Mouse (Mus musculus) midbrain, embryonic 11.5 days (tissue): ENCODE measurements around the gene Hsp90aa1. TPM values are rescaled to one million over a fixed set of nuclear protein-coding genes. Genes with fewer than 3 reads are reported as not detected.
"Not testable (repeated sequence)": the region's sequence is repeated elsewhere in the genome, so short reads cannot be mapped to it uniquely, and the experiment has no call there.

Experiments used
- ATAC-seq: fragments of 200-750 bp; cut with Nextera tagmentation; 2 replicates; pipeline ENCODE4 v1.8.0; 2017; ENCODE audit warnings: moderate TSS enrichment, moderate library complexity; ENCODE audit not compliant: low FRiP score
- DNase-seq: peaks from one replicate; pipeline ENCODE4 v3.0.0; 2015; ENCODE audit warnings: low spot score; ENCODE audit errors: missing footprints
- H3K27ac ChIP-seq: fragments of 300-500 bp; sonication (generic); 2 replicates; pipeline ENCODE4 v1.5.1; 2014; ENCODE audit warnings: low read depth, low read length
- H3K27me3 ChIP-seq: fragments of 300-500 bp; sonication (generic); 2 replicates; pipeline ENCODE4 v1.6.1; 2014; ENCODE audit warnings: mild to moderate bottlenecking, low read length, moderate library complexity, mixed read lengths; ENCODE audit not compliant: control insufficient read depth, insufficient read depth
- H3K36me3 ChIP-seq: fragments of 300-500 bp; sonication (generic); 2 replicates; pipeline ENCODE4 v1.6.1; 2014; ENCODE audit warnings: mild to moderate bottlenecking, low read length, moderate library complexity, mixed read lengths; ENCODE audit not compliant: control insufficient read depth, insufficient read depth
- H3K4me1 ChIP-seq: fragments of 300-500 bp; sonication (generic); 2 replicates; pipeline ENCODE4 v1.6.1; 2014; ENCODE audit warnings: low read length; ENCODE audit not compliant: control insufficient read depth, insufficient read depth
- H3K4me2 ChIP-seq: fragments of 300-500 bp; sonication (generic); 2 replicates; pipeline ENCODE4 v1.6.1; 2014; ENCODE audit warnings: mild to moderate bottlenecking, moderate library complexity
- H3K4me3 ChIP-seq: fragments of 300-500 bp; sonication (generic); 2 replicates; pipeline ENCODE4 v1.5.1; 2014; ENCODE audit warnings: low read depth, low read length
- H3K9ac ChIP-seq: fragments of 300-500 bp; sonication (generic); 2 replicates; pipeline ENCODE4 v1.6.1; 2014; ENCODE audit warnings: low read length
- H3K9me3 ChIP-seq: fragments of 300-500 bp; sonication (generic); 2 replicates; pipeline ENCODE4 v1.6.1; 2016; ENCODE audit warnings: low read length; ENCODE audit not compliant: control insufficient read depth
- WGBS: fragments of 180-500 bp; shearing (Covaris S2); extraction: QIAGEN DNeasy Blood & Tissue Kit; methylation state at CpG from one replicate; pipeline ENCODE4 v1.1.7; 2014; 5-methylcytosine and 5-hydroxymethylcytosine counted together
- polyA plus RNA-seq: library from polyadenylated mRNA; unstranded; fragments of >200 nt; fragmentation: Nextera tagmentation; extraction: Ambion mirVana; gene quantifications from 2 replicates; pipeline ENCODE4 v1.2.1, GENCODE M21; 2014

The Hsp90aa1 gene
- polyA plus RNA-seq, 1 experiment from 2014 or later, result 1,584 TPM

DNA sequence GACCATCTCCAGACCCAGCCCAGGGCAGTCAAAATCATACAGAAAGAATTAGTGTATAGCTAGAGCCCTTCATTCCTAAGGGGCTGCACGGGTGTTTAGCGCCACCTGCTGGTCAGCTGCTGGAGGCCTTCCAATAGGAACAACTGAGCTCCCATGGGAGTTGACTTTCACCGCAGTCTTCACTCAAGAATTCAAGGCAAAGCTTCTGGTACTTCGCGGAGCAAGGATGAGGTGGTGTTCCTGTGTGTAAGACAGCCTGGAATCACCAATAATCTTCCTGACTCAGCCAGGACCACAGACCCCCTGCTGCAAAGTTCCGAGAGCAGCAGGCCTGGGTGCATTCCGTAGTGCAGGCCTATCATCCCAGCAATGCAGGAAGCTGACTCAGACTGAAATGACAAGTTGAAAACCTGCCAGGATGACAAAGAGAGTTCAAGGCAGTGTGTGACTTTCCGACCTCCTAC, 512 bp upstream of the Hsp90aa1 start:
- H3K9ac ChIP-seq, result no peak overlapping the region
- DNase-seq, result peak; percentile 99
- WGBS, result 33% methylated on average over 8 of the region's 8 CpGs
- H3K36me3 ChIP-seq, result no peaks in the 10 kb centered on the region
- no peaks in the 10 kb centered on the region for H3K9me3 ChIP-seq
- H3K27ac ChIP-seq, result no peak overlapping the region
- H3K4me3 ChIP-seq, result no peak overlapping the region
- ATAC-seq, result peak; percentile 68
- no peaks in the 10 kb centered on the region for H3K4me1 ChIP-seq
- H3K4me2 ChIP-seq, result no peak overlapping the region
- no peaks in the 10 kb centered on the region for H3K27me3 ChIP-seq

- not testable (repeated sequence) for H3K36me3 ChIP-seq, H3K9me3 ChIP-seq, H3K4me2 ChIP-seq, ATAC-seq, H3K9ac ChIP-seq, H3K4me1 ChIP-seq, H3K27ac ChIP-seq, H3K27me3 ChIP-seq, H3K4me3 ChIP-seq
- WGBS, result 38% methylated on average over 3 of the region's 3 CpGs
- DNase-seq, result peak; percentile 65
Observed at GRCm38 (mm10) chr12:110701363-110701762, 1.2 kb downstream of the Hsp90aa1 start.

DNA sequence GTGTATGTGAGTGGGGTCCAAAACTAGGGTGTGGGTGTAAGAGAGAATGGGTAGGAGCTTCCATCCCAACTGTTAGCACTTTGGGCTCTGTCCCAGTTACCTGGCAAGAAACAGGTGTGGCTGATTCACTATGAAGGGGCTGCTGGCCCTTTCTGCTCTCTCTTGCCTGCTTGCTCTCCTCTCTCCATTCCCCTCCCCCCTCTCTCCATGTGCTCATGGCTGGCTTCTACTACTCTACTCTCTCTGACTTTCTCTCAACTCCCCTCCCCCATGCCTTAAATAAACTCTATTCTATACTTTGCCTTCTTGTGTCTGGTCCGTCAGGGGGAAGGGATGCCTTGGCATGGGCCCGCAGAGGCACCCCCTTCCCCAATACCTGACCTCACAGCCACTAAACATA, 1.8 kb downstream of the Hsp90aa1 start:
- H3K4me1 ChIP-seq, result peaks cover 2% of the 10 kb centered on the region; the same call in 1 of the 2 replicates
- H3K4me2 ChIP-seq, result no peak overlapping the region
- no peaks in the 10 kb centered on the region for H3K9me3 ChIP-seq
- H3K27me3 ChIP-seq, result no peaks in the 10 kb centered on the region
- no peak for ATAC-seq
- WGBS, result 55% methylated on average over 2 of the region's 2 CpGs
- no peak overlapping the region for H3K9ac ChIP-seq
- DNase-seq, result no peak
- H3K4me3 ChIP-seq, result no peak overlapping the region
- H3K36me3 ChIP-seq, result no peaks in the 10 kb centered on the region
- no peak overlapping the region for H3K27ac ChIP-seq

- H3K9me3 ChIP-seq, result no peaks in the 10 kb centered on the region
- H3K4me1 ChIP-seq, result peaks cover 7% of the 10 kb centered on the region
- H3K4me2 ChIP-seq, result no peak overlapping the region
- no peak for ATAC-seq
- 58% methylated on average over 2 of the region's 2 CpGs for WGBS
- no peaks in the 10 kb centered on the region for H3K27me3 ChIP-seq
- DNase-seq, result peak; percentile 23
- H3K9ac ChIP-seq, result peak overlapping the region; percentile 32
- no peak overlapping the region for H3K4me3 ChIP-seq
- 0 out of 2 replicates have a peak, but pooled peaks cover 4% of the 10 kb centered on the region for H3K36me3 ChIP-seq
- H3K27ac ChIP-seq, result no peak overlapping the region
Observed at GRCm38 (mm10) chr12:110699171-110699547, 3.4 kb downstream of the Hsp90aa1 start.

DNA sequence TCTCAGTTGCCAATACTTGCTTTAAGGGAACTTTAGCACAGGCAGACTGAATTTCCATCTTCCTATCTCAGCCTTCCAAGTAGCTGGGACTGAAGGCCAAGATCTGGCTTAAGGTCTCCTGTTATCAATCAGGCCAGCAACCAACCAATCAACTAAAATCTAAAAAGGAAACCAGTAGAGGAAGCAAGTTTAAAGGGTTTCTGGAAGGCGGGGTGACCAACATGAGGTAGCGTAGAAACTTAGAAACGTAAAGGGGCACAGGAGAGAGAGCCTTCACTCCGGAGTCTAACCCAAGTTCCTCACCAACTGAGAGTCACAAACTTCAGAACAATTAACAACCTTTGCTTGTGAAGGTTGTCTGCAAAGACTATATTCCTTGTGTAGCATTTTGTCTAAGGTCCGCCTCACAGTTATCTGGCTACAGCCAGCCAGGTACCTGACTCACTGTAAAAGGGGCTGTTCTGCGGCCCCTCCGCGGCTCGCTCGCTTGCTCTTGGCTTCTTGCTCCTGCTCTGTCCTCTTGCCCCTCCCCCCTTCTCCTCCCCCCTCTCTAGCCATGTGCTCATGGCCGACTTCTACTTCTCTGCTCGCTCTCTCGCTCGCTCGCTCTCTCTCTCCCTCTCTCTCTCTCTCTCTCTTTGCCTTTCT, 3.9 kb downstream of the Hsp90aa1 start:
- Histone ChIP-seq H3K4me3 (no peak overlapping the region), H3K36me3 (0 out of 2 replicates have a peak, but pooled peaks cover 4% of the 10 kb centered on the region), H3K9ac (peak overlapping the region; percentile 32), H3K27me3 (no peaks in the 10 kb centered on the region), H3K27ac (no peak overlapping the region), H3K4me1 (peaks cover 9% of the 10 kb centered on the region), H3K9me3 (no peaks in the 10 kb centered on the region), H3K4me2 (no peak overlapping the region)
- DNase-seq (peak; percentile 82), ATAC-seq (no peak)
- 47% methylated on average over 15 of the region's 15 CpGs for WGBS

DNA sequence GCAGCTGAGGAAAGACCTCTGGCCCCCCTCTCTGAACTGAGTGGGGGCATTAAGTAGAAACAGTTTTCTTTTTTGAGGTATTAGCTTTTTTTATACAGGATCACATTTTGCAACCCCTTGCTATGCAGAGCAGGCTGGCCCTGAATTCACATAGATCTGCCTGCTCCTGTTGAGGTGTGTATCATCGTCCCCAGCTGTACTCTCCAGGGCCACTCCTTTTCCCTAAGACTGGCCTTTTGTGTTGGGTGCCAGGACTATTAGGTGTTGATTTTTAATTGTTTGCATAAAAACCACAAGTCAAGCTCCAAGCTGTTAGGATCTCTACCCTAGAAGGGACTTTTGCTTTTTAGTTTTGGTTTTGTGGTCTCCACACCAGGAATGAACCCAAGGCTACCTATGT, 4.4 kb downstream of the Hsp90aa1 start:
- Histone ChIP-seq H3K4me1 (peaks cover 9% of the 10 kb centered on the region), H3K27ac (no peak overlapping the region)
- peak; percentile 14 for DNase-seq

GRCm38 (mm10) chr12:110697457-110697856, 5.1 kb downstream of the Hsp90aa1 start:
- no peak overlapping the region for H3K4me3 ChIP-seq
- peaks cover 7% of the 10 kb centered on the region; the same call in 1 of the 2 replicates for H3K36me3 ChIP-seq
- no peak overlapping the region for H3K9ac ChIP-seq
- DNase-seq (peak; percentile 44), ATAC-seq (no peak)
- no peak overlapping the region for H3K27ac ChIP-seq
- no peaks in the 10 kb centered on the region for H3K27me3 ChIP-seq
- no peak overlapping the region; the same call in 1 of the 2 replicates for H3K4me2 ChIP-seq
- WGBS, result 66% methylated on average over 5 of the region's 5 CpGs
- H3K4me1 ChIP-seq, result peaks cover 9% of the 10 kb centered on the region
- no peaks in the 10 kb centered on the region for H3K9me3 ChIP-seq

More for the DNA sequence above, 4.4 kb downstream of the Hsp90aa1 start:
- 0 out of 2 replicates have a peak, but pooled peaks cover 4% of the 10 kb centered on the region for H3K36me3 ChIP-seq
- no peaks in the 10 kb centered on the region for H3K27me3 ChIP-seq
- H3K9ac ChIP-seq, result no peak overlapping the region
- no peak for ATAC-seq
- H3K9me3 ChIP-seq, result no peaks in the 10 kb centered on the region
- H3K4me3 ChIP-seq, result no peak overlapping the region
- WGBS, result 83% methylated on average over 1 of the region's 1 CpGs
- no peak overlapping the region for H3K4me2 ChIP-seq

- H3K36me3 ChIP-seq, result peaks cover 7% of the 10 kb centered on the region; the same call in 1 of the 2 replicates
- 48% methylated on average over 9 of the region's 9 CpGs for WGBS
- H3K9ac ChIP-seq, result peak overlapping the region; percentile 76
- peak overlapping the region; percentile 66 for H3K4me2 ChIP-seq
- peaks cover 9% of the 10 kb centered on the region for H3K4me1 ChIP-seq
- H3K27ac ChIP-seq, result peak overlapping the region; percentile 52; the same call in 1 of the 2 replicates
- H3K4me3 ChIP-seq, result peak overlapping the region; percentile 99
- no peak for ATAC-seq
- H3K9me3 ChIP-seq, result no peaks in the 10 kb centered on the region
- H3K27me3 ChIP-seq, result no peaks in the 10 kb centered on the region
- DNase-seq, result no peak
Observed at GRCm38 (mm10) chr12:110696975-110697400, 5.5 kb downstream of the Hsp90aa1 start.

GRCm38 (mm10) chr12:110696173-110696974, 6.2 kb downstream of the Hsp90aa1 start:
- H3K9me3 ChIP-seq, result no peaks in the 10 kb centered on the region
- peak overlapping the region; percentile 99 for H3K4me3 ChIP-seq
- peak overlapping the region; percentile 90 for H3K27ac ChIP-seq
- H3K36me3 ChIP-seq, result peaks cover 12% of the 10 kb centered on the region; the same call in 1 of the 2 replicates
- H3K27me3 ChIP-seq, result no peaks in the 10 kb centered on the region
- DNase-seq (peak; percentile 100), ATAC-seq (peak; percentile 94)
- H3K4me2 ChIP-seq, result peak overlapping the region; percentile 66
- peaks cover 9% of the 10 kb centered on the region for H3K4me1 ChIP-seq
- peak overlapping the region; percentile 99 for H3K9ac ChIP-seq
- under 1% methylated on average over 88 of the region's 89 CpGs for WGBS
